Mouse (Mus musculus) kidney, adult 8-10 months (tissue): Measurements from ENCODE around the gene Il18bp.
"Not testable (repeated sequence)": the region's sequence is repeated elsewhere in the genome, so short reads cannot be mapped to it uniquely, and the experiment has no call there.

Source experiments
- DNase-seq, 2 experiments: peaks; one replicate each; pipeline ENCODE4 v3.0.0; 2022

The Il18bp gene

DNA sequence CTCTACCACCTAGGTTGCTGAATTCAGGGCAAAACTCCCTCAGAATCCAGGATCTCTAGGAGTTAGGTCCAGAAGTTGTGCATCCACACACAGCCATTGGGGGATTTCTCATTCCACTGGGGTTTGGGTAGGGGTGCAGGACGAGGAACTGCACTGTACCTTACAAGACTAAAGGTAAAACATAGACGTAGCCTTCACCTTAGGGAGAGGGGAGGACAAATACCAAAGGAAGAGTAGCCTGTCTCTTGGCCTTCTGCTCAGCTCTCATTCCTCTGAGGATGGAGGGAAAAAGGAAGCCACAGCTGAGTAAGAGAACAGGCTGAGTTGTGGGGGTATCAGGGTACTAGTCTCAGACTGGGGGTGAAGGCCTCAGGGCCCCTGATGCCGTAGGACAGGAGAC, at the start of gene Il18bp:
Il18bp (minus strand) TSS at position 101 of the 400 bp plus-strand sequence.
- no peak for DNase-seq

DNA sequence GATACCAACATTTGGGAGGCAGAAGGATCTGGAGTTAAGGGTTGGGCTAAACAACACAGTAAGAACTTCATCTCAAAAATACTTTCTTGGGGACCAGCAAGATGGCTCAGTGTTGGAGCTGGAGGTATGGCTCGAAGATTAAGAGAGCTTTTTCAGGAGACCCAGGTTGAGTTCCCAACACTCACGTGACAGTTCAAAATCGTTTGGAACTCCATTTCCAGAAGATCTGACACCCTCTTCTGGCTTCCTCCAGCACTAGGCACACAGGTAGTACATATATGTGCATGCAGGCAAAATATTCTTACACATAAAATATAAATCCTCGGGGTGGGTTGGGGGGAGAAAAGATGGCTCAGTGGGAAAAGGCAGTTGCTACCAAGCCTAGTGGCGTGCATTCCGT, 47.9 kb upstream of the Il18bp start:
- no peak for DNase-seq

DNA sequence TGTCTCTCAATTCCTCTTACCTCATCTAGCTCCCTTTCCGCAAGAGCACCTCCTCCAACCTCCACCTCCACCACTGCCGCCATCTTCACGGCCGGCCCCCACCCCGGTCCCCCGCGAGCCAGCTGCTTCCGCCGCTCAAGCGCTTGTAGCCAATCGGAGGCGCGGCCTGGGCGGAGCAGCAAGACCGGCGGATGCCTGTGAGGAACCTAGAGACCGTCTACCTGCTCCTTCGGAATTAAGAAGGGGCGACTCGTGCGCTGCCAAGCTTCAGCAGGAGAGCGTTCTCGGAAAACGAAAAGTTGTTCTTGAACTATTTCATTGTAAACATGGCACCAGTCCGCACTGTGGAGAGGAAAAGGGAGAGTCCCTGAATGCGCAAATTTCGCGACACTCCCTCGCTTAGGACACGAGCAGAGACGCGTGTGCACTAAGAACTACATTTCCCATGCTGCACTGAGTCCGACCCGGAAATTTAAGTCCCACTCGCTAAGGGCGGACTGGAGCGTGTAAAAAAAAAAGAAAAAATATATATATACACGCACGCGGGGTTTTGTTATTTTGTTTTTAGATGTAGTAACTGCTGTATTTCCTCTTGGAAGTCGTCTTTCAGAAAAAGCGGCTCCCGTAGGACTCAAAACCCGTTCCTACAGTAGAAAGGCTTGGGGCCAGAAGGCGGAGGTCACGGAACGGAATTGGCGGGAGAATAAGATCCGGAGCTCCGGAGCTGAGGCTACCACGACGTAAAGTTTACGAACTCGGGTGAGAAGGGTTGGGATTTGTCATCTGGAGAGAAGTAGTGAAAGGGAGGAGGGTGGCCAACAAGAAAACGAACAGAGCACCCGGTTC, 46.8 kb upstream of the Il18bp start, which contains the start of the genes Rnf121, Xndc1 and Xntrpc:
Rnf121 (minus strand) TSS at position 424 of the 846 bp plus-strand sequence.
Xndc1 (plus strand) TSS at position 466 of the 846 bp plus-strand sequence.
Xntrpc (plus strand) TSS at position 668 of the 846 bp plus-strand sequence.
- DNase-seq: peak; percentile 90 to 93

DNA sequence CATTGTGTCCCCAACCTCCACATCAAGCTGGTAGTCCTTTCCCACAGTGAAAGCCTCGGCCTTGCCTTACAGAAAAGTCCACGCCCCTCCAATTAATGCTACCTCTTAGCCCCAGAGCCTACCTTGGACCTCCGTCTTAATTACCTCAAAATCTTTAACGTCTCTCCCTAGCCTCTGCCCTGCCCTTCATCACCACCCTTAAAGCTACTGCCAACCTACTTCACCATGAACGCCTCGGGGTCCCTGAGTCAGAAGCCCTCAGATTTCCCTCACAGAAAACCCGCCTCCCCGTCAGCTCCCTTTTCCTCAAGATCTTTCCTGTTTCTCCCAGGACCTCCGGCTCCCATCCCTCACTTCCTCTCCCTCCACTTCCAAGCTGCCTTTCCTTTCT, 46.2 kb upstream of the Il18bp start:
- DNase-seq: no peak

DNA sequence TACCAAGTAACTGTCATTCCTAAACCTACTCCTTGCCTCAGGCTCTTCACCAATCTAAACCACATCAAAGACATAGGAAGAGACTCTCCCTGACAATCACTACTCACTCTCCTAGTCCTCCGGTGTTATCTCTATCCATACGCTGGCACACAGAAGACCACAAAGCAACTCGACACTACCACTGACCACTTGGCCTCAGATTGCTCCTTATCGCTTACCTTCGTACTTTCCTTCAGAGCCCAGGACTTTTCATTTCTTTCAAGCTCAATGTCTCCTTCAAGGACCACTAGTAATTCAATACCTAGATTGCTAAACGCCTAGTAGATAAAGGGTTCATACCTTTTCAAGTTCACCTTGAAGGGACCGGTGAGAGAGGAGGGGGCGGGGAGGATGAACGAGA, 45.4 kb upstream of the Il18bp start:
- DNase-seq: no peak

DNA sequence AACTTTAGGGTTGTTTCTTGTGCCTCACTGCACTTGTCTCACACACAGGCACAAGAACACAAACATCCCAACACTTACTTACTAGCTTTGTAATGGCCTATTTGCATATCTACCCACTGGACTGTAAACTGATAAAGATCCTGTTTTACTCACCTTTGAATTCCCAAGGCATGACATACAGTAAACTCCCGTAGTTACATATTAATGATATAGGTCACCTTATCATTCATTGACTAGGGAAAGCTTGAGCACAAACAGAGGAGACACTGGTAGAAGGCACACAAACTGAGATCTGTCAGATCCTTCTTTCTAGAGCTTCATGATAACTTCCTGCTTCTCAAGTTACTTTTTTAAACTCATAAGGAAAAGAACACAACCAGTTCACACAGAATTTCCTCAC, 43.7 kb upstream of the Il18bp start:
- DNase-seq: peak in 1 of 2 experiments; percentile 11

DNA sequence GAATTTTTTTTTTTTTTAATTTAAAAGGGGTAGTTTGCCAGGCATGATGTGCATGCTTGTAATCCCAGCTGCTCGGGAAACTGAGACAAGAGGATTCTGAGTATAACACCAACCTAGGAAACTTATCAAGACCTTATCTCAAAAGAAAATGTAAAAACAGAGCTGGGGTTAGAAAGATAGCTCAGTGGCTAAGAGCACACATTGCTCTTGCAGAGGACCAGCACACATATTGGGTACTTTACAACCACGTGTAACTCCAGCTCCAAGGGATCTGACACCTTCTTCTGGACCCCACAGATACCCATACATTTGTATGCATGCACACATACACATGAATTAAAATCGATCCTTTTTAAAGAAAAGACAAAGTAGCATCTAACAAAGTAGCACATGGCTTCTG, 42.9 kb upstream of the Il18bp start:
- no peak for DNase-seq

DNA sequence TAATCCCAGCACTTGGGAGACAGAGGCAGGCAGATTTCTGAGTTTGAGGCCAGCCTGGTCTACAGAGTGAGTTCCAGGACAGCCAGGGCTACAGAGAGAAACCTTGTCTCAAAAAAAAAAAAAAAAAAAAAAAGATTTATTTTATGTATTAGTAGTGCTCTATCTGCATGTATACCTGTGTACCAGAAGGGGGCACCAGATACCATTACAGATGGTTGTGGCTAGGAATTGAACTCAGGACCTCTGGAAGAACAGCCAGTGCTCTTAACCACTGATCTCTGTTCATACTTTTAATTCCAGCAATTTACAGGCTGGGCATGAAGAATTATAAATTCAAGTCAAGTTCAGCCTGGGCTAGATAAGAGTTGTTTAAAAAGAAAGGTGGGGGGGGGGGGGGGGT, 30.0 kb upstream of the Il18bp start:
- not testable (repeated sequence) for DNase-seq

DNA sequence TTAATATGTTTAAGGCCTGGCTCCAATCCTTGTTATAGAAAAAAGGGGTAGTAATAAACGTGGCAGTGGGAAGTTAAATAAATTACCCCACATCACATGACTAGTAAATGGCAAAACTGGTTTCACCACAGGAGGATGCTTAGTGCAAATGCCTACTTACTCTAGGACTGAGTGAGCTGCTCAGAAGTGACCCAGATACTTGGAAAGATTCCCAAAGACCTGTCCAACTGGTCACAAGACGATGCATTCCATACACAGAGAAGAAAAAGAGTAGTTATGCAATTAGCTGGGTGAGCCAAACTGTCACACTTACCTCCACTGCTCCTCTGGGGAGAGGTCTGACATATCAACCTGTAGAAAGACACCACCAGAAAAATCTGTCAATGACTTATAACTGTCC, 23.8 kb upstream of the Il18bp start:
- peak in 1 of 2 experiments; percentile 59 for DNase-seq

DNA sequence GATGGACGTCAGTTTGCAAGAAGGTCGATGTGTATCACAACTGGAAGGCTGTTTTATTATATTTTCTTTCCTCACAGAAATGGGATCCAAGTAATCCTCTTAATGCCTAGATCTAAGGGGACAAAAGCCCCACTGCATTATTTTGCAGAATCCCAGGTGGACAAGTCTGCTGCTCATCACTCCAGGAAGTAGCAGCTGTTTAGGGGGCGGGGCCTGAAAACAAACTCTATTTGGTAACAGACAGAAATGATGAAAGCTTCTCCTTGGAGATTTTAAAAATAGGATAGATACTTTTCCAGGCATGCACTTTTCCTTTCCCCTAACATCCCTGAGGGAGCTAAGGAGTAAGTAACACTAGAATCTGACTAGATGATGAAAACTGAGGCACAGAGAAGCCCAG, 18.8 kb upstream of the Il18bp start:
- DNase-seq: no peak

DNA sequence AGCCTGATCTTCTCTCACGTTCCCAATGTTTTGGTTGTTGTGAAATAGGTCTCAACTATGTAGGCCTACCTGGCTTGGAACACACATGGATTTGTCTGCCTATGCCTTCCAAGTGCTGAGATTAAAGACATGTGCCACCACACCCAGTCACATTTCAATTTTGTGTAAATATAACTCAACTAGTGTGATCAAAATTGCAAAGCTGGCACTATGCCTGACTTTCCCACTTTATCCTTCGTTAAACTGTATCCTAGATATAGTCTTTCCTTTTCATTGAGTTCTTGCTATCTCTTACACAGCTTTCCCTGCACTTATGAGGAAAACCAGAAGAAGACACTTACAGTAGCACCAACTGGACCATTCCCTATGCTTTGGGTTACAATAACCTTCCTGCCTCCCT, 17.0 kb upstream of the Il18bp start:
- DNase-seq: no peak

DNA sequence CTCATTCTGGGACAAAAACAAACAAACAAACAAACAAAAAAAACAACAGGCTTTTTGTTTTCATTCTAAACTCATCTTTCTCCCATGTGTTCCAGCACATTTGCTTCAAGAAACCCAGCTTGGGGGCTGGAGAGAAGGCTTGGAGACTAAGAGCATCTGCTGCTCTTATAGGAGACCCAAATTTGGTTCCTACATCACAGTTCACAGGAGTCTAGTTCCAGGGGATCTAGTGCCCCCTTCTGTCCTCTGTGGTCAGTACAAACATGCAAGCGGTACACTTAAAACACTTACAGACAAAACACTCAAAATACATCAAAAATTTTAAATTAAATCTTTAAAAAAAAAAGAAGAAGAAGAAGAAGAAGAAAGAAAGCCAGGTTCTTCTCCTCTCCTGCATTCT, 16.4 kb upstream of the Il18bp start:
- DNase-seq: no peak

DNA sequence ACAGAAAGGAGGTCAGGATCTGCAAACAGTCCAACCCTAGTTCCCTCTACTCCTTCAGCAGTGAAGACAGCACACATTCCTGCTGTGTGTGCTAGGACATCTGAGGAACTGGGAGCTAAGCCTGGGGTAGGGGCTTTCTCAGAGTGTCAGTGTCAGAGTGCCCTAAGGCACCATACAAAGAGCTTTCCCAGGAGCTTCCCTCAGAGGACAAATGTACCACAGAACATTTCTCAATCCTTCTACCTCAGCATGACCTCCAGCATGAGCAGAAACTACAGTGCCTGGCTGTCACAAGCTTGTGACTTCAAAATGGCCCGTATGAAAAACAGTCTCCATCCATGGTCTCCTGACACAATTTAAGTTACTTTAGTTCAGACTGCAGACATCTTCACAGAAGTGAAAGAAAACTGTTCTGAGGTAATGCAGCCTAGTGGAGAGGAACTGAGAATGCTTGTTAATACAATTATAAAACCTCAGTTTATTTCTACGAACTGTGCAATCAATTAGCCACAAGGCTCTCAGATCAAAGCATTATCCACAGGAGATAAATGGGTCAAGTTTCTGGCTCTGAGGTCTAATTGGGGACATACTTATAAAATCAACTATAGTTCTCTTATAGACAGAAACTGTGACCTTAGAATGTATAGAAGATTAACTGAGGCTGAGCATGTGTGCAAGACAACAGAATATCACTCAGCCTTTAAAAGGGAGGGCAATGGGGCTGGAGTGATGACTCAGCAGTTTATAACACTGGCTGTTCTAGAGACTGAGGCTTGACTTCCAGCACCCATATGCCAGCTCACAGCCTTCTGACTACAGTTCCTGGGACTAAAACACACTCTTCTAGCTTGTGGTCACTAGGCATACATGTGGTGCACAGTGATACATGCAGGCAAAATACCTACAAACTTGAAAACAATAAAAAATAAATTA, 7.0 kb upstream of the Il18bp start:
- no peak for DNase-seq

DNA sequence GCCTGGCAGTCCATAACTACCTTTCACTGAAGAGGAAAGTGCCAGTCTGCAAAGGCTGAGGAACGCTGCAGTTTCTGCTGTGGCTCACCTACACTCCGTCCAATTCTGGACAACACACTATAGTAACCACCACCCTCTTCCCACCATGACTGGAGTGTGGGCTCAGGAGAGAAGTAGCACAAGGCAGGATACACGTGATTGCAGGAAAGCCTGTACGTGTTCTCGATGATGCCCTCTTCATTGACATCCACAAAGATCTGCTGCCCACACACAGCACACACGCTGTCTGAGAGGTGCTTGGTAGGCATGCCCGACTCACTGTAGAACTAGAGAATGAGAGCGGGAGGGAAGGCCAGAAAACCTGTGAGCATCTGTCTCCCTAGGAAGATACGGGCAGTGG, 5.3 kb upstream of the Il18bp start:
- DNase-seq: no peak

DNA sequence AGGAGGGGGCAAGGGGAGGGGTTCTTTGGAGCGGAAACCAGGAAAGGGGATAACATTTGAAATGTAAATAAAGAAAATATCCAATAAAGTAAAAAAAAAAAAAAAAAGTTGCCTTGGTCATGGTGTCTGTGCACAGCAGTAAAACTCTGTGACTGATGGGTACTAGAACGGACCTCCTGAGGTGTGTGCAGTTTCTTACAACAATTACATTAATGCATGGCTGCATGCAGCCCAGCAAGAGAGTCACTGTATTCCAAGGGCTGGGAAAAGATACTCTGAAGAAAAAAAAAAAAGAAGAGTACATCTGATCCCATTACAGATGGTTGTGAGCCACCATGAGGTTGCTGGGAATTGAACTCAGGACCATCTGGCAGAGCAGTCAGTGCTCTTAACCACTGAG, 2.4 kb upstream of the Il18bp start:
- DNase-seq: not testable (repeated sequence)

DNA sequence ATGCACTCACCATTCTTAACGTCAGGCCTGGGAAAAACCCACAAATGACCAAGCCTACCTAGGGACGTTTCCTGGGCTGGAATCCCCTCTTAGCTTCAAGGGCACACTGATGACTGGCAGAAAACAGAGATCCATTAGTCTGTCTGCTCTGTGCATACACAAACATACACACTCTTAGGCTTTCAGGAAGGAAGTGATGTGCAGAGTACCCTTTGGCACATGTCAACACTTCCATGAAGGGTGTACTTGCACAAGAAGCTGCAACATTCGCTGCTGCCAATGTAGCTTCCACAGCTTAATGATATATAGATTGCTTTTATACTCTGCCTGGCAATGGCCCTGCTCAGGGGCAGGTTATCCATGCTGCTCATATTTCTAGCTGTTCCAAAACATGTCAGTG, 872 bp upstream of the Il18bp start:
- DNase-seq: no peak

DNA sequence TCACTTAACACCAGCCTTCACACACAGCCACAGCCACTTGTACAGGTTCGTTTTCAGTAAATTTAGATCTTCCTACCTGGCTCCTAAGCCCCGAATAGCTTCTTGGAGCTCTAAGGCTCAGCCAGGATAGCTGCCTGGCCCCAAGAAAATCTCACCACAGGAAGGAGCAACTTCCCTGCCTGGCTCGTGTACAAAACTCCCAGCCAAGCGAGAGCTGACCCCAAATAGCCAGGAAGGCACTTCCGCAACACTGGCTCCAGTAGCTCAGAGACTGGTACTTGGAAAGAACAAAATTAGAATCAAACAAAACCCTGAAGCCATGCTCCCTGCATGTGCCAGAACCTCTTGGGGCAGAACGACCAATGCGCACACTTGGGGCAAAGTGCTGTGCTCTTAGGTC, 456 bp downstream of the Il18bp start:
- peak; percentile 44 to 57 for DNase-seq

DNA sequence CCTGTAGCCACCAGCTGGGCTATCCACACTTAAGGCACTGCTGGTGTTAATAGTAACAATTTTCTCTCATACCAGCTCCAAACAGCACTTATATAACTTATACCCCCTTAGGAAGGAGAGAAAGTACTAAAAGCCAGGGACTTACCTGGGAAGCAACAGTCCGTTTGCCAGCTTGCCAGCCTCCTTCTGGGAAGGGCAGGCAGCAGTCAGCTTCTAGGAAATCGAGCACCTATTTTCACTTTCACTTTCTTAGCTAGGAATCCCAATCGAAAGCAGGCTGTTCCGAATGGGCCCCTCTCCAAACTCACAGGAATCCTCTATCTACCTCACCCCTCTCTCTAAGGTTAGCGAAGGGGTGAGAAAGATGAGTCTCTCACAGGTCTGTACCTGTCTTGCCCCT, 1.0 kb downstream of the Il18bp start:
- DNase-seq: no peak

DNA sequence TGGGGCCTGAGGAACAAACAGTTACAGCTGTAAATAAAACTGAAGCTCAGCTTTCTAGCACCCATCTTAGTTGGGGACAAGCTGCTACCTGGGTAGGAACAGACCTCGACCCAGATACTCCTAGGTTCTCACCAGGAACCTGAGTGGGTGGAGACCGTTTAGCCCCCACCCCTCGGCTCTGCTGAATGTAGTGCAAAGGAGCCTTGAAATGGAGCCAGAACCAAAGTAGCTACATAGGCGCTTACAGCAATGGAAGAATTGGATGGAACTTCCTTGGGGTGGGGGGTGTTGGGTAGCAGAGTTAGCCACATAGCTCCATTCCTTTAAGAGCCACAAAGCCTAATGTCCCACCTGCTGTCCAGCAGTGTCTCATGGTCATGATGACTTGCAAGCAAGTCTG, 1.6 kb downstream of the Il18bp start:
- no peak for DNase-seq

DNA sequence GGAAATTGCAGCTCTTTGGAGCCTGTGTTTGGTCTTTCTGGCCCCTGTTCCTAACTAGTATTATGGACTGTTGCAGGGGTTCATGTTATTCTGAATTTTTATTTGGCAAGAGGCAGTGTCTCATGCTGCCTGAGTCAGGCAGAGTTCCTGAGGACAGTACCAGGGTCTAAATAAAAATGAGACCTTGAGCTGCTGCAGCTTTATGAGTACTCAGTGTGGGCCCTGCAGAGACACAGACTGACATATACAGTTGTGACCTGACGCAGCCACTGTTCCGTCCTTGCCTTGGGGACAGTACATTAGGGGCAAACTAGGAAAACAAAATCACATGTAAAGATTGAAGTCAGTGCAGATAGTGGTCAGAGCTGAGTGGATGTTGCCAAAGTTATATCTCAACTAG, 3.5 kb downstream of the Il18bp start:
- no peak for DNase-seq

DNA sequence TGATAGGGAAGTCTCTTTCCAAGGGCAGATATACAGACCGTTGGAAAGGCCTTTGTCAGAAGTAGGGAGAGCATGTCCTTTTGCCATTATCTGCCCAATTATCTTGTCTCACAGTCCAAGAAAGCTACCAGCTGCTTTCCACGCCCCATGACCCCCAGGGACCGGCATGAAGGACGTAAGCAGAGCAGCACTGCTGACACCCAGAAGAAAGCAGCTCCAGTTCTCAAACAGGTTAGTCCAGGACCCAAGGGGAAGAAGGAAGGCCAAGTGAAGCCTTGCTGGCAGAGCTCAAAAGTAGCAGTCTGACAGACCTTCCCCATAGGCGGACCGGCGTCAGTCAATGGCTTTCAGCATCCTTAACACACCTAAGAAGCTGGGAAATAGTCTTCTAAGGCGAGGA, 5.1 kb downstream of the Il18bp start:
- DNase-seq: no peak

DNA sequence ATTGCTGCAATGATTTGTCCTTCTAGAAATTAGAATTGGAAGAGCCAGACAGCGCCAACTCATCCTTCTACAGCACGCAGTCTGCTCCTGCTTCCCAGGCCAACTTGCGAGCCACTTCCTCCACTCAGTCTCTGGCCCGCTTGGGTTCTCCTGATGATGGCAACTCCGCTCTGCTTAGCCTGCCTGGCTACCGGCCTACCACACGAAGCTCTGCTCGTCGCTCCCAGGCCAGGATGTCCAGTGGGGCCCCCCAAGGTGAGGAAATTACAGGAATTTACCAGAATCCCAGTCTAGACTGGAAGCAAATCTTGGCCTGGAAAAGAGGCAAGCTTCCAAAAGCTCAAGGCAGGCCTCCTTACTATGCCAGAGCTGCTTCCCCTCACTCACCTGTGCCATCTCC, 6.6 kb downstream of the Il18bp start:
- DNase-seq: no peak

DNA sequence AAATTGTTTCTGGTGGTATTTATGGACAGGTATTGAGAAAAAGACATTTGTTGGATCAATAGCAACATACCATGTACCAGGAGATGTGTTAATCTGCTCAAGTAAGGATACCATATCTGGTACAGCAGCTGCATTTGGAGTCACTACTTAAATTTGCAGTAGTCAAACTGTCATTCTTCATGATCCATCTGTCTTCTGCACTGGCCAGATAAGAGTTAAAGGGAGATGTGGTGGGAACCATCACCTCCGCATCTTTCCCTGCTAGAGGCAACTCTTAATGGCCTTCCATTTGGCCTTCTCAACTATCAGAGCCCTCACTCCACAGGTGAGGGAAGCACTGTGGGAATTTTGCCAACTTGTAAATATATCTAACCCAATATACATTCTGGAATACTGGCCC, 12.0 kb downstream of the Il18bp start:
- DNase-seq: no peak
